Mouse (Mus musculus) forebrain, postnatal 0 days (tissue): ENCODE results near the gene Bbx. TPM values are rescaled to one million over a fixed set of nuclear protein-coding genes. Genes with fewer than 3 reads are reported as not detected.

Source experiments
- ATAC-seq: fragments of 200-750 bp; cut with Nextera tagmentation; 2 replicates; pipeline ENCODE4 v1.8.0; 2017; ENCODE audit warnings: mild to moderate bottlenecking, moderate library complexity
- DNase-seq: peaks from one replicate; pipeline ENCODE4 v3.0.0-alpha.2; 2015
- H3K27ac ChIP-seq: fragments of 300-500 bp; sonication (generic); 2 replicates; pipeline ENCODE4 v1.5.1; 2014; ENCODE audit warnings: low read depth, mild to moderate bottlenecking, antibody characterized with exemption, low read length, moderate library complexity, mixed read lengths
- H3K27me3 ChIP-seq: fragments of 300-500 bp; sonication (generic); 2 replicates; pipeline ENCODE4 v1.6.1; 2014; ENCODE audit warnings: mild to moderate bottlenecking, low read length, mixed read lengths; ENCODE audit not compliant: insufficient read depth
- H3K36me3 ChIP-seq: fragments of 300-500 bp; sonication (generic); 2 replicates; pipeline ENCODE4 v1.6.1; 2014; ENCODE audit warnings: mild to moderate bottlenecking, moderate library complexity; ENCODE audit not compliant: insufficient read depth
- H3K4me1 ChIP-seq: fragments of 300-500 bp; sonication (generic); 2 replicates; pipeline ENCODE4 v1.6.1; 2014; ENCODE audit warnings: antibody characterized with exemption; ENCODE audit not compliant: insufficient read depth
- H3K4me2 ChIP-seq: fragments of 300-500 bp; sonication (generic); 2 replicates; pipeline ENCODE4 v1.6.1; 2014; ENCODE audit warnings: low read depth, mild to moderate bottlenecking, moderate library complexity
- H3K4me3 ChIP-seq: fragments of 300-500 bp; sonication (generic); 2 replicates; pipeline ENCODE4 v1.5.1; 2014; ENCODE audit warnings: low read depth, low read length, mixed read lengths
- H3K9ac ChIP-seq: fragments of 300-500 bp; sonication (generic); 2 replicates; pipeline ENCODE4 v1.6.1; 2014; ENCODE audit warnings: mild to moderate bottlenecking
- H3K9me3 ChIP-seq: fragments of 300-500 bp; sonication (generic); 2 replicates; pipeline ENCODE4 v1.6.1; 2016; ENCODE audit warnings: low read length
- CTCF ChIP-seq: sonication (generic); IDR thresholded peaks from 2 replicates; pipeline ENCODE4 v1.5.1; 2016; ENCODE audit warnings: antibody characterized with exemption, control low read depth, low read depth
- WGBS: fragments of 180-500 bp; shearing (Covaris S2); extraction: QIAGEN DNeasy Blood & Tissue Kit; methylation state at CpG from one replicate; pipeline ENCODE4 v1.1.7; 2014; 5-methylcytosine and 5-hydroxymethylcytosine counted together
- polyA plus RNA-seq: library from polyadenylated mRNA; unstranded; fragments of >200 nt; fragmentation: Nextera tagmentation; extraction: Ambion mirVana; gene quantifications from 2 replicates; pipeline ENCODE4 v1.2.1, GENCODE M21; 2015
- total RNA-seq: library from RNA; depleted of rRNA; stranded (reverse); fragments of >200 nt; gene quantifications from 2 replicates; pipeline ENCODE4 v1.2.3, GENCODE M21; 2014

The Bbx gene
- total and polyA plus RNA-seq, 2 experiments from 2014 or later, result 11.9 to 13.2 TPM

DNA sequence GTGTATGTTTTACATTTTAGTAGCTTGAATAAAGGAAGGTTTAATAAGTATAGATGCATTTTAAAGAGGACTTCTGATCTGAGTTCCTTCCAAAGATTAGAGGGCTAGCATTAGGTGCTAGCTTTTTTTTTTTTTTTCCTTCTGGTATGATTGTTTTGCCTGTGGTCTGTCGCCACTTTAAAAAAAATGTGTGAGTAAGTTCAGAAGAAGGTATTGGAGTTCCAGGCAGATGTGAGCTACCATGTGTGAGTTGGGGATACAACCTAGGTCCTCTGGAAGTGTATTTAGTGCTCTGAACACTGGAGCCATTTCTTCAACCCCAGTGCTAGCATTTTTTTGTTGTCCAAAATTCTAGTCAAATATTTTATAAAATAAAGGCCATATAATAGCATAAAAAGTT, 23.9 kb upstream of the Bbx start:
- TF ChIP-seq CTCF, result no peak
- no peak for ATAC-seq
- no peak overlapping the region for H3K27ac ChIP-seq

DNA sequence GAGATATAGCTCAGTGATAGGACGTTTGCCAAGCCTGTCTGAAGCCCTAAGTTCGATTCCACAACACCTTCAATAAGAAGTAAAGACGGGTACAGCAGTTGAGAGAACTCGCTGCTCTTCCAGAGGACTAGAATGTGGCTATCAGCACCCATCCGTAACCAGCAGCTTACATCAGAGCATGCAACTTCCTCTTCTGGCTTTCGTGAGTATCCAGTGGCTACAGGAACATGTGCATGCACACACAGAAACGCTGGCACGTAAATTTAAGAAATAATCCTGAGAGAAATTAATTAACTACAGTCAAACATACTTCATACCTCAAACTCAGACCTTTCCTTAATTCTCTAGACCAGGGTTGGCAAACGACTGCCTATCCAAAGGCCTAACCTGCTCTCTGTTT, 16.9 kb upstream of the Bbx start:
- no peak for TF ChIP-seq CTCF
- H3K4me2 ChIP-seq, result no peak overlapping the region
- H3K9ac ChIP-seq, result no peak overlapping the region
- H3K36me3 ChIP-seq, result no peaks in the 10 kb centered on the region
- DNase-seq (no peak), ATAC-seq (no peak)
- H3K27ac ChIP-seq, result no peak overlapping the region
- 85% methylated on average over 9 of the region's 9 CpGs for WGBS
- no peak overlapping the region for H3K4me3 ChIP-seq
- no peaks in the 10 kb centered on the region for H3K4me1 ChIP-seq
- no peaks in the 10 kb centered on the region for H3K27me3 ChIP-seq
- no peaks in the 10 kb centered on the region for H3K9me3 ChIP-seq

More for the DNA sequence above, 23.9 kb upstream of the Bbx start:
- no peak overlapping the region for H3K4me3 ChIP-seq
- H3K4me2 ChIP-seq, result no peak overlapping the region
- no peaks in the 10 kb centered on the region for H3K27me3 ChIP-seq
- 82% methylated on average over 1 of the region's 1 CpGs for WGBS
- no peaks in the 10 kb centered on the region for H3K36me3 ChIP-seq
- no peaks in the 10 kb centered on the region for H3K9me3 ChIP-seq
- H3K4me1 ChIP-seq, result no peaks in the 10 kb centered on the region
- H3K9ac ChIP-seq, result no peak overlapping the region
- DNase-seq, result no peak

DNA sequence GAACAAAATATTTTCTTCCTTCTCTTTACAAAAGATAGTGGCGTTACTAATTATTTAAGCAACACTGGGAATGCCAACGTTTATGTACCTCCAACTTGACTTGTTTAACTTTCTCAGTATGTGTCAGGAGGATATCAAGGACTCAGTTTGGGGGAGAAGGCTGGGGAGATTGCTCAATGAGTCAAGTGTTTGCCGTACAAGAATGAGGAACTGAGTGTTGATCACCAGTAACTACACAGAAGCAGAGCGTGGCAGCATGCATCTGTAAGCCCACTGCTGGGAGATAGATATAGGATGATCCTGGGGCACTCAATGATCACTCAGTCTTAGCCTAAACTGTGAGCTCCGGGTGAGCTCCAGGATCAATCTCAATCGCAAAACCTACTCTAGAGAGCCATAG, 12.8 kb upstream of the Bbx start:
- no peaks in the 10 kb centered on the region for H3K9me3 ChIP-seq
- ATAC-seq (no peak), DNase-seq (no peak)
- H3K36me3 ChIP-seq, result no peaks in the 10 kb centered on the region
- no peak overlapping the region for H3K4me2 ChIP-seq
- no peak overlapping the region for H3K27ac ChIP-seq
- no peaks in the 10 kb centered on the region for H3K4me1 ChIP-seq
- no peak overlapping the region for H3K4me3 ChIP-seq
- TF ChIP-seq CTCF, result no peak
- 88% methylated on average over 6 of the region's 6 CpGs for WGBS
- no peak overlapping the region for H3K9ac ChIP-seq
- H3K27me3 ChIP-seq, result no peaks in the 10 kb centered on the region

DNA sequence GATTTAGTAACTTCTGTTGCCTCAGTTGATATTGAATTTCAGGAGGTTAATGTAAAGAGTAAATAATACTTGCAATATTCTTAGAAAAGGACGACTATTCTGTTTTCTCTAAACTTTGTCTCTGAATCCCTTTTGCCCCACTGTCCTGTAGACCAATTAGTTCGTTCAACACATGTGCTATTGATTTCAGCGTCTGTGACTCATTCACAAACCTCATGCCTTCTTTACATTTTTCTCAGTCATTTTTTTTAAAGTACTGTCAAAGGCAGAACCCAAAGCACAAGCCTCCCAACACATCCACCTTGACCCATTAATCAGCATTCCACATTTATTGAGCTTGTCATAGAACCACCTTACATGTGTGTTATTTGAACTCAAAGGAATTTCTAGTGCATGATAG, 6.6 kb upstream of the Bbx start:
- no peaks in the 10 kb centered on the region for H3K27me3 ChIP-seq
- no peak for ATAC-seq
- TF ChIP-seq CTCF, result no peak
- DNase-seq, result no peak
- H3K9ac ChIP-seq, result no peak overlapping the region
- no peak overlapping the region for H3K27ac ChIP-seq
- H3K36me3 ChIP-seq, result no peaks in the 10 kb centered on the region
- 80% methylated on average over 3 of the region's 3 CpGs for WGBS
- no peaks in the 10 kb centered on the region for H3K4me1 ChIP-seq
- H3K4me2 ChIP-seq, result no peak overlapping the region
- no peak overlapping the region for H3K4me3 ChIP-seq
- H3K9me3 ChIP-seq, result no peaks in the 10 kb centered on the region

DNA sequence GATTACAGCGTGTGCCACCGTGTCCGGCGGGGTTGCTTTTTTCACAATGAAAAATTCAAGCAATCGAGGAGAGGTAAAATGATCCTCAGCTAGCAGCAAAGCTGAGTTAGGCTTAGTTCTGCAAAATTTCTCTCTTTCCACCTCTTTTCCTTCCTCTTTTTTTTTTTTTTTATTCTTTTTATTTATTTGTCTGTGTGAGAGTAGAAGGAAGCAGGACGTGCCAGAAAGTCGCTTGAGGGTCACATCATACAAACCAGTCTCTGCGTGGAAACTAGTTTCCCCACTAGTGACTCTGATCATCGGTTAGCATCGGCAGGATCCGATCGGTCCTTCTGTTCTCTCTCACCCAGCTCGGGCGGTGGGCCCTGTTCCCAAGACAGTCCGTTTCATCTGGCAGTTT, 5.6 kb upstream of the Bbx start:
- TF ChIP-seq CTCF, result no peak
- no peaks in the 10 kb centered on the region for H3K36me3 ChIP-seq
- no peaks in the 10 kb centered on the region for H3K4me1 ChIP-seq
- no peak overlapping the region for H3K4me3 ChIP-seq
- DNase-seq (no peak), ATAC-seq (no peak)
- H3K4me2 ChIP-seq, result no peak overlapping the region
- no peak overlapping the region for H3K9ac ChIP-seq
- 80% methylated on average over 15 of the region's 15 CpGs for WGBS
- no peaks in the 10 kb centered on the region for H3K27me3 ChIP-seq
- no peaks in the 10 kb centered on the region for H3K9me3 ChIP-seq
- no peak overlapping the region for H3K27ac ChIP-seq

DNA sequence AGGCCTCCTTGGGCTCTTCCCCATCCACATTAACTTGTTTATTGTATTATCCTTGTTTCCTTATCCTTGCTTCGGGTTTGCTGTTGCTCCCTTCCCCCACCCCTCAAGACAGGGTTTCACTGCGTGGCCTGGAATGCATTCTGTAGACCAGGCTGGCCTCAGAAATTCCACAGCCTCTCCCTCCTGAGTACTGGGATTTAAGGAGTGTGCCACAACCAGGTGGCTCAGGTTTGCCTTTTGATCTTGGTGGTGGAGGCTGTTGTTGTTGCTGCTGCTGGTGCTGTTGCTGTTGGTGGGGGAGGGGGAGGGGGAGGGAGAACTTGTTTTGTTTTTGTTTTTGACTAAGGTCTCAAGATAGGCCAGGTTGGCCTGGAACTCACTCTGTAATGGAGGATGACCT, 5.1 kb upstream of the Bbx start:
- no peak for DNase-seq
- WGBS, result 55% methylated on average over 2 of the region's 2 CpGs

DNA sequence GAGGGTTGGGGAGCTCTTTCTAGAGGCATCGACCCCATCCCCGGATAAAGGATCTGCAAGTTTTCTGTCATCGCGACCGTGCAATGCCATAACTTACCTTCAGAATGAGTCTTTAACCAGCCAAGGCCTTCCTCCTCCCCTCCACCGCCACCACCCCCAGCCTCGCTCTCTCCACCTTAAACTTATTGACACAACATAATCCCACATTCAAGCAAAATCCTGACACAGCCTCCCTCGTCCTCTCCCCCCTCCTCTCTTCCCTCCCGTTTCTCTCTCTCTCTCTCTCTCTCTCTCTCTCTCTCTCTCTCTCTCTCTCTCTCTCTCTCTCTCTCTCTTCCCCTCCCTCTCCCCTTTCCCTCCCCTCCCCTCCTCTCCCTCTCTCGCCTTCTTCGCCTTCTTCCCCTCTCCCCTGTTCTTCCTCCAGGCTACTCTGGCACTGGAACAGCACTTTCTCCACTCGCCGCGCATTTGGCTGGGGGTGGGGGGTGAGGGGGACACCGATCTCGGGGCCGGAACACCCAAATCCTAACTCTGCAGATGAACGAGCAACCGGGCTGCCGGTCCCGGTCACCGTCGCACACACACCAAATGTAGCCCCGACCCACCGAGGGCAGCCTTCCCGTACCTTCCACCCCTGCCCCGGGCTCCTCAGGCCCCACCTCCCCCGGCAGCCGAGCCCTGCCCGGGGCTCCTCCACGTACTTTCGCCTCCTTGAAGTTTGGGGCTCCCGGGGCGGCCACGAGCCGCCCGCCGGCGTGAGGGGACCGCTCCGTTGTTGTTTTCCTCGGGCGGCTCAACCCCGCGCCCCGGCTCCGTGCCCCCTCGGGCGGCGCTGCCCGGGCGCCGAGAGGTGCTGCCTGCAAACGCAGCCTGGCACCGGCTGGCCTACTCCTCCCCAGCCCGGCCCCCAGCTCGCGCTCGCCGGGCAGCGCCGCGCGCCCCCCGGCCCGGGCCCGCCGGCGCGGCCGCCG, 894 bp downstream of the Bbx start:
- no peaks in the 10 kb centered on the region for H3K9me3 ChIP-seq
- H3K4me2 ChIP-seq, result peak overlapping the region; percentile 99
- no peaks in the 10 kb centered on the region for H3K27me3 ChIP-seq
- H3K36me3 ChIP-seq, result no peaks in the 10 kb centered on the region
- 0 out of 2 replicates have a peak, but pooled peaks cover 4% of the 10 kb centered on the region for H3K4me1 ChIP-seq
- H3K4me3 ChIP-seq, result peak overlapping the region; percentile 59
- 1% methylated on average over 68 of the region's 72 CpGs for WGBS
- peak overlapping the region; percentile 74 for H3K9ac ChIP-seq
- DNase-seq, result peak; percentile 46
- peak; percentile 47 for ATAC-seq
- peak overlapping the region; percentile 83 for H3K27ac ChIP-seq
- TF ChIP-seq CTCF, result no peak

More for the DNA sequence above, 5.1 kb upstream of the Bbx start:
- Histone ChIP-seq H3K36me3 (no peaks in the 10 kb centered on the region), H3K4me3 (no peak overlapping the region), H3K27me3 (no peaks in the 10 kb centered on the region), H3K27ac (no peak overlapping the region), H3K4me2 (no peak overlapping the region), H3K9me3 (no peaks in the 10 kb centered on the region), H3K9ac (no peak overlapping the region), H3K4me1 (0 out of 2 replicates have a peak, but pooled peaks cover 4% of the 10 kb centered on the region)
- ATAC-seq, result no peak
- TF ChIP-seq CTCF, result no peak
